Mouse (Mus musculus) brain, embryonic 14.5 days (tissue): ENCODE measurements at regions not wholly inside any gene's neighbourhood (a gene's known extent, or its start where the extent isn't known, plus 50 kb on each side); places are given as distances from the start of the nearest gene placed in this dataset.
"Not testable (repeated sequence)": the region's sequence is repeated elsewhere in the genome, so short reads cannot be mapped to it uniquely, and the experiment has no call there.

ENCODE experiments used
- CTCF ChIP-seq: fragments of 200-500 bp; IDR thresholded peaks from 2 replicates; pipeline ENCODE4 v1.5.1; 2012; ENCODE audit warnings: inconsistent platforms, mild to moderate bottlenecking, moderate library complexity, borderline replicate concordance; ENCODE audit not compliant: insufficient read depth, insufficient read length; ENCODE audit errors: extremely low read depth
- POLR2A ChIP-seq: fragments of 200-500 bp; IDR thresholded peaks from 2 replicates; pipeline ENCODE4 v1.6.1; 2012; ENCODE audit warnings: mild to moderate bottlenecking, inconsistent platforms, borderline replicate concordance; ENCODE audit not compliant: poor library complexity, insufficient read depth, insufficient read length, severe bottlenecking; ENCODE audit errors: extremely low read depth

DNA sequence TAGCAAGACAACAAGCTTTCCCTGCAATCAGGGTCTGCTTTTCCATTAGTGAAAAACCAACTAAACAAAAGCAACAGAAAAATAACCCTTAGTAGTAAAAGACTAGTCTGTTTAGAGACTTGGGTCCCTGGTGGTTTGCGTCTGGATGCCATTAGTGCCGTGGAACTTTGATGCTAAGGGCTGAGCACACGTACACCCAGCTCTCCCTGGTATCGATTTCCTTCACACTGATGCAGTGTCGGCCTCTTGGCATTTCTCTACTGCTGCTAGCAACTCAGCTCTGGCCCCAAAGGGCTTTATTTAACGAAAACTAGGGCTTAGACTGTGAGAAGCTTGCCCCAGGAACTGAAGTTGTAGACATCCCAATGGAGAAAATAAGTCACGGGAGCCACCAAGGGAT lies 192.6 kb downstream of the Mterf1b start:
- TF ChIP-seq CTCF, POLR2A: not testable (repeated sequence)
